Mouse (Mus musculus) bone marrow, adult 2 months (tissue): ENCODE data around the gene Pld6. TPM values are rescaled to one million over a fixed set of nuclear protein-coding genes. Genes with fewer than 3 reads are reported as not detected.
"Not testable (repeated sequence)": the region's sequence is repeated elsewhere in the genome, so short reads cannot be mapped to it uniquely, and the experiment has no call there.

Source experiments
- H3K27ac ChIP-seq: fragments of 200-500 bp; 2 replicates; pipeline ENCODE4 v1.5.1; 2012; ENCODE audit warnings: low read depth, mild to moderate bottlenecking, control low read depth, inconsistent platforms, low read length; ENCODE audit not compliant: control insufficient read depth, poor library complexity, insufficient read depth
- H3K4me1 ChIP-seq: fragments of 200-500 bp; 2 replicates; pipeline ENCODE4 v1.6.1; 2011; ENCODE audit warnings: low read length; ENCODE audit not compliant: control insufficient read depth, insufficient read depth
- H3K4me3 ChIP-seq: fragments of 200-500 bp; replicated peaks from 2 replicates; pipeline ENCODE3; 2011; ENCODE audit warnings: mild to moderate bottlenecking, low read depth, low read length, control low read depth; ENCODE audit not compliant: control insufficient read depth
- CTCF ChIP-seq: fragments of 200-500 bp; IDR thresholded peaks from 2 replicates; pipeline ENCODE4 v1.5.1; 2011; ENCODE audit warnings: low read length, control low read depth; ENCODE audit not compliant: control insufficient read depth, insufficient read depth
- POLR2A ChIP-seq: fragments of 200-500 bp; IDR thresholded peaks from 2 replicates; pipeline ENCODE4 v1.6.1; 2011; ENCODE audit warnings: low read depth, mild to moderate bottlenecking, control low read depth, low read length, borderline replicate concordance; ENCODE audit not compliant: control insufficient read depth
- WGBS: fragments of 180-500 bp; shearing (Covaris S2); methylation state at CpG from one replicate; pipeline ENCODE4 v1.1.7; 2018; 5-methylcytosine and 5-hydroxymethylcytosine counted together
- polyA plus RNA-seq: library from polyadenylated mRNA; stranded (reverse); fragments of >200 nt; gene quantifications from 2 replicates; pipeline ENCODE4 v1.2.4, GENCODE M21; 2011; ENCODE audit warnings: low replicate concordance; ENCODE audit not compliant: missing spikeins, insufficient read depth, insufficient read length

Pld6 gene
- polyA plus RNA-seq, 1 experiment, result not detected

DNA sequence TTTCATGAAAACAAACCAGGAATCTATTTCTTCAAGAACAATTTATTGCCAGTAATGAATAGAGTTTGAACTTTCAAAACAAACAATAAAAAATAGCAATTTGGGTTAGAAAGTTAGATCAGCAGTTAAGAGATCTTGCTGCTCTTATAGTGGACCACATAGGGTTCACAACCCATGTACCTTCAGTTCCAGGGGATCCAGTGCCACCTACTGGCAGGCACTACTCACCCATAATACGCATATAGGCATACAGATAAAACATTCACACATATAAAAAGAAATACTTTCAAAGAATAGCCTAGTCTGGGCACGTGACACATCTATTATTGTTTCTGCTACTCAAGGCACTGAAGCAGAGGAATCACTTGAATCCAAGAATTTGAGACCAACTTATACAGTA lies 40.8 kb downstream of the Pld6 start:
- no peak for TF ChIP-seq POLR2A
- peak; percentile 69 for TF ChIP-seq CTCF
- no peak overlapping the region for H3K27ac ChIP-seq
- H3K4me3 ChIP-seq, result no peak overlapping the region
- whole genome bisulfite sequencing, result 83% methylated on average over 2 of the region's 2 CpGs
- H3K4me1 ChIP-seq, result no peaks in the 10 kb centered on the region

DNA sequence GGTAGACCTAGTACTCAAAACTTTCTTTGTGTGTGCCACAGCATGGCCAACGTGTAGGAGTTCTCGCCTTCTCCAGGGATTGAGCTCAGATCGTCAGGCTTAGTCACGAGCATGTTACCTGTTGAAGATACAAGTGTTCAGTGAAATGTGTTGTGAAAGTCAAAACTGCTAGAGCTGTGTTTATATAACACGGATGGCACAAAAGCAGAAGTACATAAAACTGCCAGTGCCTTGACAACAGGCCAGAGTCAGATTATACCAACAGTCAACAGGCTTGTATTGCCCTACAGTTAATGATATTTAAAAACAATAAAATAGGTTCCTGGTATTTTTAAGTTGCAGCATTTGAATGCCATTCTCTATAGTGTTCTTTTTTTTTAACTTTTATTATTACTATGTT lies 41.6 kb downstream of the Pld6 start:
- H3K27ac ChIP-seq, result no peak overlapping the region
- no peaks in the 10 kb centered on the region for H3K4me1 ChIP-seq
- H3K4me3 ChIP-seq, result no peak overlapping the region
- WGBS, result 19% methylated on average over 5 of the region's 5 CpGs
- TF ChIP-seq CTCF (no peak), POLR2A (no peak)

GRCm38 (mm10) chr11:59744374-59744773 lies 43.1 kb downstream of the Pld6 start:
- no peak overlapping the region for H3K27ac ChIP-seq
- H3K4me1 ChIP-seq, result peaks cover 4% of the 10 kb centered on the region
- no peak for TF ChIP-seq CTCF
- no peak for TF ChIP-seq POLR2A
- whole genome bisulfite sequencing, result 89% methylated on average over 4 of the region's 4 CpGs
- no peak overlapping the region for H3K4me3 ChIP-seq

DNA sequence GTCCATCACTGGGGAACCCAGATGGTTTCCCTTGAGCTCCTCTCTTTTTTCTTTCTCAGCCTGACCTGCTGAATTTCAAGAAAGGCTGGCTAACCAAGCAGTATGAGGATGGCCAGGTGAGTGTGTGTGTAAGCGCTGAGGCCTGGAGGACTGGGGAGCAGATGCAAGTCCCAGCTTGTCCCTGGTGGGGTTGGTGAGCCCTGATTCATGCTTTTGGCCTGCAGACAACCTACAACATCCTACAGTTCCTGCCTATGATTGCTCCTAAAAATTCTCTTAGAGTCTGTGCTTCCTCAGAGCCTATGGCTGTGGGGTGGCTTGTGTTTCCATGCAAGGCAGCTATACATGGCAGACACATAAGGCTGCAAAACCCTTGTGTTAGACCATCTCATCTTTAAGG lies 43.7 kb downstream of the Pld6 start:
- Histone ChIP-seq H3K27ac (no peak overlapping the region), H3K4me3 (no peak overlapping the region), H3K4me1 (peaks cover 4% of the 10 kb centered on the region)
- WGBS, result 89% methylated on average over 1 of the region's 1 CpGs
- TF ChIP-seq POLR2A, result no peak
- TF ChIP-seq CTCF, result no peak

GRCm38 (mm10) chr11:59743307-59743706 lies 44.1 kb downstream of the Pld6 start:
- TF ChIP-seq CTCF (no peak), POLR2A (no peak)
- Histone ChIP-seq H3K4me1 (peaks cover 4% of the 10 kb centered on the region), H3K27ac (no peak overlapping the region), H3K4me3 (no peak overlapping the region)
- WGBS, result 84% methylated on average over 2 of the region's 2 CpGs

DNA sequence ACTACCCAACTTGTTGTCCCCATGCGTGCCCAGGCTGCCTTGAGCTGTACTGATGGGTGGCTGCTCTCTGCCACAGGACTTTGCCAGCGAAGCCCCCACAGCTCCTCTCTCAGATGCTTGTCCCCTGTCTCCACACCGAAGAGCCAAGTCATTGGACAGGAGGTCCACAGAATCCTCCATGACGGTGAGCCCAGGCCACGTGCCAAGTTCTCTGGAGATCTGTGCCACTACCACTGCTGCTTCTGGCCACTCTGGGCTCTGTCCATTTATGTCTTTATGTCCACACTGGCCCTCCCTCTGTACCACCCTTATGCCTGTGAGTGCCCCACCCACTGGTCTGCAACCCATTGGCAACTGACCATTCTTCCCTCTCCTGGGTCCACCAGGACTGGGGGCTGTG lies 45.5 kb downstream of the Pld6 start:
- TF ChIP-seq POLR2A (no peak), CTCF (no peak)
- WGBS, result 91% methylated on average over 5 of the region's 5 CpGs
- Histone ChIP-seq H3K4me1 (peaks cover 4% of the 10 kb centered on the region), H3K4me3 (no peak overlapping the region), H3K27ac (no peak overlapping the region)

GRCm38 (mm10) chr11:59739996-59740395 lies 47.4 kb downstream of the Pld6 start:
- WGBS, result 33% methylated on average over 2 of the region's 2 CpGs
- TF ChIP-seq CTCF (no peak), POLR2A (no peak)
- Histone ChIP-seq H3K4me1 (peaks cover 4% of the 10 kb centered on the region), H3K4me3 (no peak overlapping the region), H3K27ac (peak overlapping the region; percentile 51)

- H3K4me3 ChIP-seq, result no peak overlapping the region
- 89% methylated on average over 12 of the region's 12 CpGs for WGBS
- peaks cover 4% of the 10 kb centered on the region for H3K4me1 ChIP-seq
- TF ChIP-seq POLR2A, result no peak
- TF ChIP-seq CTCF, result no peak
- H3K27ac ChIP-seq, result no peak overlapping the region
Observed at GRCm38 (mm10) chr11:59737250-59737649, 50.2 kb downstream of the Pld6 start.

DNA sequence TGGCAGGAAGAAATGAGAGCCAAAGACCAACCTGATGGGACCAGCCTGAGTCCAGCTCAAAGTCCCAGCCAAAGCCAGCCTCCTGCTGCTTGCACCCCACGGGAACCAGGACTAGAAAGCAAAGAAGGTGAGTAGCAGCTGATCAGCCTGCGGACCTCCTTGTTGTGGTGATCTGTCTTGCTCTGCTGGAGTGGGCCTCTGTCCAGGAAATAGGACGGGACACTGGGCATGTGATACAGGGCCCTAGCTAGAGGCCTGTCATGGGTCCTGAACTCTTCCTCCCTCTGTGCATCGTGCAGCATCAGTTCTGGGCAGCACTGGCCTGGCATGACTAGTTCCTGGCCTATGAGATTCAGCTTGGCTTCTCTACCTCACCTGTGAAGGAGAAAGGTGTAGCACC lies 51.5 kb downstream of the Pld6 start:
- WGBS, result 83% methylated on average over 4 of the region's 4 CpGs
- not testable (repeated sequence) for H3K4me3 ChIP-seq, H3K4me1 ChIP-seq, H3K27ac ChIP-seq
